ENCODE assay signal across 21 mouse cellular contexts in genomic region chr19:28095620-28096019, GRCm38 (mm10).
DNase-seq lines count a peak whose midpoint lies in the region; ATAC-seq and TF ChIP-seq lines count a peak whose summit lies in the region.
"Had no signal": no experiment of that assay in that cellular context is flagged by ENCODE, and none has a peak within 500 bp of the region (broad histone marks: within the 10 kb centered on the region; RNA-seq: fewer than 3 reads in every experiment).

No protein-coding gene starts in this region.

- peak overlapping the region; percentile 36; the same call in 1 of the 2 replicates for H3K4me2 ChIP-seq in heart, embryonic 11.5 days
- peak overlapping the region; percentile 6; the same call in 1 of the 2 replicates for H3K4me2 ChIP-seq in hindbrain, embryonic 16.5 days (ENCODE audit: low read length)
- no peak overlapping the region for H3K4me2 ChIP-seq in intestine, postnatal 0 days (replicated peaks; ENCODE audit: low read depth)
- H3K4me2 ChIP-seq: embryonic facial prominence, embryonic 13.5 days; midbrain, embryonic 12.5 days had no signal

- TF ChIP-seq CTCF in layer of hippocampus, adult 2 months (conservative IDR thresholded peaks at IDR 0.05) = peak; percentile 15; the same call in 1 of the 2 replicates
- peak; percentile 11; the same call in 1 of the 2 replicates for TF ChIP-seq CTCF in brain, embryonic 14.5 days (IDR thresholded peaks at IDR 0.05; ENCODE audit: borderline replicate concordance, extremely low read depth, insufficient read depth, insufficient read length)
- TF ChIP-seq CTCF in intestine, postnatal 0 days (IDR thresholded peaks at IDR 0.05; ENCODE audit: low read depth) = no peak

- no peak overlapping the region for H3K27ac ChIP-seq in heart, embryonic 11.5 days (ENCODE audit: low read depth, low read length)
- H3K27ac ChIP-seq in layer of hippocampus, adult 2 months = peak overlapping the region; percentile 61
- no peak overlapping the region for H3K27ac ChIP-seq in hindbrain, embryonic 16.5 days (ENCODE audit: low read depth, low read length)
- no peak overlapping the region for H3K27ac ChIP-seq in intestine, postnatal 0 days (ENCODE audit: low read depth, low read length)
- H3K27ac ChIP-seq: embryonic facial prominence, embryonic 13.5 days; kidney, postnatal 0 days; midbrain, embryonic 12.5 days had no signal

- H3K9ac ChIP-seq in heart, embryonic 11.5 days (ENCODE audit: low read depth, low read length) = no peak overlapping the region
- H3K9ac ChIP-seq in hindbrain, embryonic 16.5 days (ENCODE audit: low read depth, low read length) = peak overlapping the region; percentile 22; the same call in 1 of the 2 replicates
- H3K9ac ChIP-seq in intestine, postnatal 0 days (ENCODE audit: low read depth, low read length) = no peak overlapping the region
- H3K9ac ChIP-seq: embryonic facial prominence, embryonic 13.5 days; liver, postnatal 0 days; midbrain, embryonic 12.5 days had no signal

- no peak for TF ChIP-seq POLR2A in brain, embryonic 14.5 days (IDR thresholded peaks at IDR 0.05; ENCODE audit: borderline replicate concordance, extremely low read depth, insufficient read depth, insufficient read length, poor library complexity, severe bottlenecking)

- no peak for DNase-seq in heart, adult 18-20 months
- DNase-seq in layer of hippocampus, adult 2 months (ENCODE audit: low spot score in 2 of 2) = no peak
- DNase-seq in layer of hippocampus, adult 11-12 months (ENCODE audit: low spot score) = no peak
- peak; percentile 52 for DNase-seq in brain, embryonic 14.5 days (ENCODE audit: low read depth)
- no peak for DNase-seq in cerebellum, postnatal 25 days
- DNase-seq: adrenal gland, postnatal 14 days; cerebellum, adult 18-20 months; gastrocnemius, postnatal 25 days; heart, postnatal 36 days; kidney, adult 11 months; liver; liver, postnatal 0 days; lung, postnatal 36 days; right cerebral cortex, postnatal 4 days; thymus, postnatal 14 days had no signal

- no peak overlapping the region for H3K4me3 ChIP-seq in heart, embryonic 11.5 days (ENCODE audit: low read depth, low read length)
- H3K4me3 ChIP-seq in layer of hippocampus, adult 2 months = no peak overlapping the region
- H3K4me3 ChIP-seq in hindbrain, embryonic 16.5 days (ENCODE audit: low read length) = no peak overlapping the region
- H3K4me3 ChIP-seq in intestine, postnatal 0 days (ENCODE audit: low read depth, low read length) = no peak overlapping the region
- H3K4me3 ChIP-seq: embryonic facial prominence, embryonic 13.5 days; midbrain, embryonic 12.5 days had no signal

- 13% methylated on average over 9 of the region's 9 CpGs for WGBS in heart, embryonic 11.5 days (ENCODE audit: insufficient replicate concordance)
- WGBS in hindbrain, embryonic 16.5 days = 19% methylated on average over 9 of the region's 9 CpGs
- WGBS in intestine, postnatal 0 days = 39% methylated on average over 9 of the region's 9 CpGs

- no peak for ATAC-seq in heart, embryonic 11.5 days (replicated peaks; ENCODE audit: insufficient number of reproducible peaks, low FRiP score, low TSS enrichment)
- ATAC-seq in hindbrain, embryonic 16.5 days = peak; percentile 73
- ATAC-seq in intestine, postnatal 0 days = no peak
- ATAC-seq: liver, postnatal 0 days had no signal

- no peaks in the 10 kb centered on the region for H3K9me3 ChIP-seq in heart, embryonic 11.5 days (replicated peaks; ENCODE audit: control insufficient read depth, low read length)
- H3K9me3 ChIP-seq in hindbrain, embryonic 16.5 days (ENCODE audit: control insufficient read depth, low read length) = no peaks in the 10 kb centered on the region
- H3K9me3 ChIP-seq in intestine, postnatal 0 days (ENCODE audit: control insufficient read depth) = no peaks in the 10 kb centered on the region
- H3K9me3 ChIP-seq: embryonic facial prominence, embryonic 13.5 days; midbrain, embryonic 12.5 days had no signal

- H3K27me3 ChIP-seq in heart, embryonic 11.5 days (ENCODE audit: control insufficient read depth, insufficient read depth, low read length) = no peaks in the 10 kb centered on the region
- no peaks in the 10 kb centered on the region for H3K27me3 ChIP-seq in hindbrain, embryonic 16.5 days (replicated peaks; ENCODE audit: control insufficient read depth, insufficient read depth, low read length)
- H3K27me3 ChIP-seq in intestine, postnatal 0 days (replicated peaks; ENCODE audit: control insufficient read depth, insufficient read depth, low read length) = no peaks in the 10 kb centered on the region
- H3K27me3 ChIP-seq: embryonic facial prominence, embryonic 13.5 days; midbrain, embryonic 12.5 days had no signal

- H3K36me3 ChIP-seq in heart, embryonic 11.5 days (ENCODE audit: control insufficient read depth, insufficient read depth, low read length) = no peaks in the 10 kb centered on the region
- H3K36me3 ChIP-seq in hindbrain, embryonic 16.5 days (ENCODE audit: control insufficient read depth, insufficient read depth, low read length) = no peaks in the 10 kb centered on the region
- no peaks in the 10 kb centered on the region for H3K36me3 ChIP-seq in intestine, postnatal 0 days (ENCODE audit: control insufficient read depth, insufficient read depth)
- H3K36me3 ChIP-seq: embryonic facial prominence, embryonic 13.5 days; midbrain, embryonic 12.5 days had no signal

- no peaks in the 10 kb centered on the region for H3K4me1 ChIP-seq in heart, embryonic 11.5 days (ENCODE audit: control insufficient read depth, insufficient read depth, low read length)
- peaks cover 5% of the 10 kb centered on the region for H3K4me1 ChIP-seq in hindbrain, embryonic 16.5 days (ENCODE audit: control insufficient read depth, insufficient read depth, low read depth, low read length)
- H3K4me1 ChIP-seq in intestine, postnatal 0 days (replicated peaks; ENCODE audit: control insufficient read depth, insufficient read depth, low read length) = no peaks in the 10 kb centered on the region
- H3K4me1 ChIP-seq: embryonic facial prominence, embryonic 13.5 days; midbrain, embryonic 12.5 days had no signal
